Mouse (Mus musculus) mesoderm, embryonic 11.5 days (tissue): ENCODE data around the gene Gulp1.

Source experiments
- DNase-seq: peaks from one replicate; pipeline ENCODE4 v3.0.0-alpha.2; 2012; ENCODE audit warnings: low read depth, low spot score

Gulp1 gene

DNA sequence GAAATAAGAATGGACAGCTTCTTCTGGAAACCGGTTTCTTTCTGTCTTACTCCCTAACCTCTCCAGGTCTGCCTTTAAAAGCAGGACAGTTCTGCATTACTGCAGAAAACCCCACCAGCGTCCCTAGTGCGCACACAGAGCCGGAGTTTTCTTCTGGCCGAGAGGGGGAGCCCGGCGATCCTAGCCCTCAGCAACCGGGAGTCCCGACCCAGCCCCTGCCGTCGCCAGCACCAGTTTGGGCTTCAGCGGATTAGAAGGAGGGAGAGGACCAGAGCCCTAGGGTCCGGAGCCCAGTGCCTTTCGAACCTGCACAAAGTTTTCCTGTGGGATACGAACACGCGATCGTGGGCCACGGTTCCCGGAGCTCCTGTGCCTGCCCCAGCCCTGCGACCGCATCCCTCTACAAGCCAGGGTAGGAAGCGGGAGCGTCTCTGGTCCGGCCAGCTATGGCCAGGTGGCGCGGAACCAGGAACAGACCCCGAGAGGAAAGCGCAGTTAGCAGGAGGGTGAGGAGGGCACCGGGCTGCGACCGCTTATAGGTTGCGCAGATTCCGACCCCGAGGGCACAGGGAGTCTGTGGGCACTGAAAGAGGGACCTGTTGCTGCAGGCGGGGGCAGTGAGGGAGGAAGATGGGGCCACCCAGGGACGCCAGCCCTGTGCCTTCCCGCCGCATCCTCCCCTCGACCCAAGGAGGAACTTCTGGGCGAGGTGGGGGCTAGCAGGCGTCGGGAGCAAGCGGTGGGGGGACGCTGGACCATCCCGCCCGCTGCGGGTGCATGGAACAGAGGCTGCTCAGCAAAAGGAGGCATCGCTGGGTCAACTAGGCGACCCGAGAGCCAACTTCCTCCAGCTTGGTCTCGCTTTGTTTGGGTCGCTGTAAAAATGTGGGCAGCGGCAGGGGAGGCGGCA lies at the start of gene Gulp1:
Gene Gulp1 (plus strand): TSS at position 51 of the 910 bp plus-strand sequence.
- DNase-seq: peak; percentile 84

DNA sequence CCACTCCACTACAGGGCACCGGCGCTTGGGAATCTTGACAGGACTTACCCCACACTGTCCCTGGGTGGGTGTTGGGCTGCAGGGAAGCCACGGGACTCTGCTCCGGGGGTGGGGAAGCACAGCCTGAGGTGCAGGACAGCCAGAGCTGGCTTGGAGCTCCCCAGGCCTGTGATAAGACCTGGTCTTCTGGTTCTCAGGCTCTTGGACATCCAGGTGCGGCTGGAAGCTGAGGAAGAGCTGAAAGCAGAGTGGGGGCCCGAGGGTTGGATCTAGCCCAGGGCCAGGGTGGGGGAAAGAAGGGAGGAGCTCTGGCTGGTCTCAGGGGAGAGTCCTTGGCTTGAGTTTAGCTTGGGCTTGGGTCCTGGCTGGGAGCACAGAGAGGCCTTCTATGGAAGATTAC lies 1.1 kb upstream of the Gulp1 start:
- DNase-seq: no peak

DNA sequence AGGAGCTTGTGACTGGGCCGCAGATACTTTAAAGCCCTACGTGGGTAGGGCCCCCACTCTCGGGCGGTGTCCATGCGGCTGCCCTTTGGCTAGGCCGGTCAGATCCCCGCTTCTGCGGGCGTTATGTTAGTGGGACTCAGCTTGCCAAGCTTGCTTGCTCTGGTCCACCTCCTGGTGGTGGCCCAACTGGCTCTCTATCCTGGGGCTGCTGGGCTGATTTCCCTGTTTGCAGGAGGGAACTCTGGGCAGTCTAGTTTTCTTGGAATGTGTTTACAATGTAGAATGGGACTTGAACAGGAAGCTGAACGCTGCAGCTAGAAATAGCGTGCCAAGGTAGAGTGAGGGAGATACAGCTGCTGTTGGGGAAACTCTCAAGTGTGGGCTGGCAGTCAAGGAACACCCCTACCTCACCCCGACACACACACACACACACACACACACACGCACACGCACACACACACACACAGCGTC lies 1.1 kb downstream of the Gulp1 start:
- DNase-seq: peak; percentile 52

DNA sequence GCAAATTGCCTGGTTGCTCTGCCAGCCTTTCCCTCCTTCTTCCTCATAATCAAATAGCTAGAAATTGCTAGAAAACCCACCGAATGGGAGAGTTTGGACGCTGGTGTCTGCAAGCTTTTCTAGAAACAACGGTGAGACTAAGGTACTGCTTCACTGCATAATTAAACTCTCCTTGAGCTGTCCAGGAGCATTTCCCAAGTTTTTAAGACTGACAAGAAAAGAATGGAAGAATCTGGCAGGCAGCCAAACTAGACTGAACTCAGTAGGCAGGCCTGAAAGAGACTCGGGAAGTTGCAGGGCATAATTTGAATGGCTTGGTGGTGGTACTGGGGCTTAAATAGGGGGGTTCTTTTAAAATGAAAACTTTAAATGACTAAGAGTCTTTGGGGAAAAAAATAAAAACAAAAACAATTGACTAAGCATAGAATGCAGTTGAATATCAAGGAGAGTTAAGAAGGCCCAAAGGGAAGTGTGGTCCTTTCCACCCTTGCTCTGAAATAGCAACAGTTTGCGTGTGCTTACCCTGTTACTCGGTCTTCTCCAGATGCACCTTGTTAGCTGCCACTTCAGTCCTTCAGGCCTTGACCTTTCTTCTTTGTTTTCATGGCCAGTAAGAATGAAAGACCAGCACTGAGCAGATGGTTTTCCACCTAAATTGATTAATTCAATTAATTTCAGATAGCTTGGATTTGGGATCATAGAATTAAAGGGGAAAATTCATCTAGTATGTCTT lies 2.0 kb downstream of the Gulp1 start:
- DNase-seq: peak; percentile 63

DNA sequence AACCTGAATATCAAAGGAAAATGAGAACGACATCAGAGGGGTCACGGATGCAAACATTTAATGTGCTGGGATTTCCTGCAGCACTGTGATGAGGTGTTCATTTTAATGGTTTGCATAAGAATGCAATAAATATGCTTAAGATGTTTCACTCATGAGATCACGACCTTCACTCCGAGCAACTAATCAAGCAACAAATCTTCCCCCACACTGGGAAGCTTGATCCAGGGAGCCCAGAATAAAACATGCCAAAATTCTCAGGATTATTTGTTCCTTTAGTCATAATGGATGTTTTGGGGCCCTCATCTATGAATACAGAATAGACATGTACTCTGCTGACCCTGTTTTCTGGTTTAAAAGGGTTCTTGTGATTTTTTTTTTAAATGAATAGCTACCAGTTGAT lies 16.1 kb downstream of the Gulp1 start:
- no peak for DNase-seq

DNA sequence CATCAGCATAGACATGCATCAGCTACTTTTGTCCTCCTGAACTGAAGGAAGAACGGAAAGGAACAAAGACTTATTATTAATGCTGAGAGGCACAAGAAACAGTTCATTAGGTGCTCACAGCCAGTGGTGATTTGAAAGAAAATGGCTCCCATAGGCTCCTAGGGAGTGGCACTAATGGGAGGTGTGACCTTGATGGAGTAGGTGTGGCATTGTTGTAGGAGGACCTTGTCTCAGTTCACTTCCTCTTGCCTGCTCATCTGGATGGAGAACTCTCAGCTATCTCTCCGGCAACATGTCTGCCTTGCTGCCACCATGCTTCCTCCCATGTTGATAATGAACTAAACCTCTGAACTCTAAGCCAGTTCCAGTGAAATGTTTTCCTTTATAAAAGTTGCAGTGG lies 17.0 kb downstream of the Gulp1 start:
- DNase-seq: no peak

DNA sequence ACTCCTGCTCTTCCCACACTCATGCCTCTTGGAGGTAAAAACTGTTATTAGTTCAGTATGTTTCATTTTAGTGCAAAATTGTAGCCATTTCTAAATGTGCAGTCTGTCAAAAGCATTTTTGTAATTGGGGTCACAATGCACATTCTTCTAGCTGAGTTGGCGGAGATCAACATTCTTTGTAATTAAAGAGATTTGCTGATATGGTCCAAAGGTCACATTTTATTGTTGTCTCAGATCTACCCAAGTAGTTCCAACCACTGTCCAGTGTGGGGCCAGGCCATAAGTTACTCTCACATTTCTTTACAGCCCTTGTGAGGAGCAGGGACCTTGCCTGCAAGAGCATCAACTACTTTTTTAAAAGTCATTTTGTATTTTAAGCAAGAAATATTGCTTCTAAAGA lies 24.7 kb downstream of the Gulp1 start:
- no peak for DNase-seq

DNA sequence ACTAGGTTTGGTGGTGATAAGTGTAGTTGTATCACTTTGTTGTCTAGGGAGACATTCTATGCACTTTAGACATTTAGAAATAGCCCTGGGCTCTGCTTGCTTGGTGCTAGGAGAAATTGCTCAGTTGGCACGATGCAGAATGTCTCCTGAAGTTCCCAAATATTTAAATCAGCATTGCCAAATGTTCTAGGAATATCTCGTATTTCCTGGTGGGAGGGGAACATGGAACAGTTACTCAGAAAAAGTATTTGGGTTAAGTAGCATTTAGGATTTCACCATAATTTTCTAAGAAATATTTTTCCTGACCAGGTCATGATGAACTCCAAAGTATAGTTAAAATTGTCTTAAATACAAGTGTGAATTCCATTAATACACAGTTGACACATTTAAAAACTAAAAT lies 25.3 kb downstream of the Gulp1 start:
- DNase-seq: no peak

DNA sequence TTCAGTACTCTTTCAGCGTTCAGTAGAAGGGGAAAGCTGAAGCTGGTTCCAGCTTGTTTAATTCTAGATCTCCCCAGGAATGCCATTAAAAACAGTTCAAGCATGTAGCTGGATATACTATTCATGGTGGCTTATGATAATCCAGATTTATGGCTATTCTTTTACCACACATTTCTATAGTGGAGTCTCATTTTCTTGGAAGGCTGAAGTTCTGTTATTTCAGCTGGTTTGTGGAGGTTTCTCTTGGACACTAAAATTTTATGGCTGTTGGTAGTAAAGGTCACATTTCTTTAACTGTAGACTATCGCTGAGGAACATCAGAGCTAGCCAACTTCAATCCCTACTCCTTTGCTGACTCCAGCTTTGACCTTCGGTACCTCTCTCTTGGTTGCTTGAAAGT lies 29.1 kb downstream of the Gulp1 start:
- DNase-seq: peak; percentile 49

DNA sequence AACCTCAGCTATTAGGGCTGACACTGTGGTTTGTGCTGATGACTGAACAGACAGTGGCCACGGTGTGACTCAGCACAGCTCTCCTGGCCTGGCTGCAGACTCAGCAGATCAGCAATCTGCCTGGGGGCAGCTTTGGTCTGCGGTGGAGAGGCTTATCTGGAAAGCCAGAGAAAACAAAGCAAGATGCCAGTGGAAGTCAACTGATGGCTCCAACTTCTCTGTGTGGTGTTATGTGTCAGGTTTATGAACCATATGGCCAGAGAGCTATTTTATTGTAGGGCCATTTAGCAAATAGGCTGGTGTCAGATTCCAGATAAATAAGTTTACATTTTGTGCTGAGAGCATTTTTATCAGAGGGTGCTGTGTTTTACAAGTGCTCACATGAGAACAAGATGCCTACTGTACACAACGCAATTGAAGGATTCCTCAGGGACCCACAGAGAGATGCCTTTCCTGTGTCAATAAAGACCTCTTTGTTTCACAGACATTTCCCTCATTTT lies 33.6 kb downstream of the Gulp1 start:
- peak; percentile 71 for DNase-seq

DNA sequence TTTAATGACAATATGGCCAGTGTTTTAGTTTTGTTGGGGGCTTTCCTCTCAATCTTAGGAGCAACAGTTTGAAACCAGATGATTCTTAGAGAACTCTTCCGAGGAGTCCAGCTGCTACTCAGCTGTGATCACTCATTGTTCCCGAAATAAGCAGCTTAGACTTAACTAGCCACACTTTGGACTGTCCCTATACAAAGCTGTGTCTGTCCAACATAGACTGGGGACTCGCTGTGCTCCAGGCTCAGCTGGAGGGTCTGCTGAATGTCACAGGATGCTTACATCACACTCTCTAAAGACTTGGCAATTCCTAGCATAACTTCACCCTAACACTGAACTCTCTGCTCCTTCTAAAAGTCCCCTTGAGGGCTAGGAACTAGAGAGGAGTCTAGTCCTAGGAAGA lies 40.4 kb downstream of the Gulp1 start:
- DNase-seq: peak; percentile 48

DNA sequence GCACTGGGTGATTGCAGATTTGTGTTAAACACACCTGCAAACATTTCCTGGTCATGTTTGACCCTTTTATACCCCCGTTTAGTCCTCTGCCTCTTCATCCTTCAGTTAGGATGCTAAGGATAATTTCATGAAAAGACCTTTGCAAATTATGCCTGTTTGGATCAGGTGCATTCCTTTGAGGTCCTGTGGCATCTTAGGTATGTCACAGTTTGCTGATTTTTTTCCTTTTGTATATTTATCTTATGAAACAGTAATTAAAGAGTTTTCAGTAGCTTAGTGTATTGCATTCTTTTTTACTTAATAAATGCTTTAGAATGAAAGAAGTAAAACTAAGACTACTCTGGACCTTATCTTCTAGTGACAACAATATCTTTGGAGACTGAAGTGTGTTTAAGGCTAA lies 41.8 kb downstream of the Gulp1 start:
- no peak for DNase-seq

DNA sequence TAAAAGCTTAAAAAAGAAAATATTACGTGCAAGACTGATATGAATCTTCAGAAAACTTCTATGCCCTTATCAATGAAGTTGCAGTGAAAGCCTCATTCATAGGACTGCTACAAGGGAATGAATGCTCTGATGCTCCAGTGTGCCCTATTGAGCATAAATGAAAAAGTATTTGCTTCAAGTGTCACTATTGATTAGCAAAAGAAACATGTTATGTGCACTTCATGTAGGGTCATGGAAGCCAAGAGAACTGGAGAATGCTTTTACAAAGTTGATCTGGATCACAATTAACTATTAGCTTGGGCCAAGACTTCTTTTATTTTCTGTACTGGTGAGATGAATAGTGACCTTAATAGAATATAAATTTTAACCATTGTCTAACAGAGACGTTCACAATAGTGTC lies 47.0 kb downstream of the Gulp1 start:
- no peak for DNase-seq

DNA sequence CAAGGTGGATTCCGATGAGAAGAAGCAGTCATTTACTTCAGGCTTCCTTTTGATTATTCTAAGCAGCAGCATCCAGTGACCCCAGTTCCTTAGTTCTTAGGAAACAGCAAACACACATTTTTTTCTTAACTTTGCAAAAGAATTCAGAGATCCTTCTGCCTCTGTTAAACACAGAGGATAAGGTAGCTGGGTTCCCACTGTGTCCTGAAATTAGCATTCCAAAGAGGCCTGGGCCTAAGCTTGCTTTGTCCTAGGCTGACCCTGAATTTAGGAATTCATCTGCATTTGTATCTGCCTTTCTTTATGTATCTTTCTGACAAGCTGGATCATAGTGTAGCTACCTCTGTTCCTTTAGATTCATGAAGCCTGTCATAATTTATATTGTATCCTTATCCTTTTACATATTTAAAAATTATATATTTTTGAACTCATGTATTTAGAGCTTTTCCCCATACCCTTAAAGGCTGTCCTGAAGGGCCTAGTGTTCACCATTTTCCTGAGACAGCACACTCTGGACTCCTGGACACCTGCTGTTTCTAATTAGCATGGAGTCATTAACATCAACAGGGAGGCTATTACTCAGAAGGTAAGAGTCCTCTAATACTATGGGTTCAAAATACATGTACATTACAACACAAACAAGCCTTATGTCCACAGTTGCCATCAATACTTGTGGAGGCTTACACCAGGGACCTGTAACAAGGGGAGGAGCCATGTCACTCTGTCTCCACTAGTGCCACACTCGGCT lies 62.2 kb downstream of the Gulp1 start:
- no peak for DNase-seq

DNA sequence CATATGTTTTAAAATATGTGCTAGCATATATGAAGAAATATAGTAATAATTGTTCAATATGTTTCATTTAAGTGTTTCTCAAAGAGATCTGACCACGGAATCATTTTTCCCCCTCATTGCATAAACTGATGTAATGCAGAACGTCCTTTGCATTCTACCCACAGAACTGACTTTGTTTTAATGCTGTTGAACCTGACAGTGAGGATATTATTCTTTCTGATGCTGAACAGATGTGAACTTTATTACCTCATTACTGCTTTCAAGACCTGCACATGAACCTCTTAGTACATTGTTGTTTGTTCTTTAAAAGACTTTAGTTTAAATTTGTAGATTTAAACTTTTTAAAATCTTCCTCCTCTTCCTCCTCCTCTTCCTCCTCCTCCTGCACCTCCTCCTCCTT lies 67.4 kb downstream of the Gulp1 start:
- DNase-seq: no peak

DNA sequence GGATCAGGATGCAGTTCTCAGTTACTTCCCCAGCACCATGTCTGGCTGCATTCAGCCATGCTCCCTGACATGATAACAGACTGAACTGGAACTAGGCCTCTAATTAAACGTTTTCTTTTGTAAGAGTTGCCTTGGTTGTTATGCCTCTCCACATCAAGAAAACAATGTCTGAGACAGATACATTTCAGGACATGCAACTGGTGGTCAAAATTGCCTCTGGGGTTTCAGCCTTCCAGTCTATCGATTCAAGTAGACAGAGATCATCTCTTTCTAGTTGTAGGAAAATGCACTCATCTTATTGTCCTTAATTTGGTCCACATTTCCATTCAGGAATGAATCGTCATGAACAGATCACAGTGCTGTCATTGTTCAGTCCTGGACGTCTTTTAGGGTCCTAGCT lies 83.2 kb downstream of the Gulp1 start:
- no peak for DNase-seq

DNA sequence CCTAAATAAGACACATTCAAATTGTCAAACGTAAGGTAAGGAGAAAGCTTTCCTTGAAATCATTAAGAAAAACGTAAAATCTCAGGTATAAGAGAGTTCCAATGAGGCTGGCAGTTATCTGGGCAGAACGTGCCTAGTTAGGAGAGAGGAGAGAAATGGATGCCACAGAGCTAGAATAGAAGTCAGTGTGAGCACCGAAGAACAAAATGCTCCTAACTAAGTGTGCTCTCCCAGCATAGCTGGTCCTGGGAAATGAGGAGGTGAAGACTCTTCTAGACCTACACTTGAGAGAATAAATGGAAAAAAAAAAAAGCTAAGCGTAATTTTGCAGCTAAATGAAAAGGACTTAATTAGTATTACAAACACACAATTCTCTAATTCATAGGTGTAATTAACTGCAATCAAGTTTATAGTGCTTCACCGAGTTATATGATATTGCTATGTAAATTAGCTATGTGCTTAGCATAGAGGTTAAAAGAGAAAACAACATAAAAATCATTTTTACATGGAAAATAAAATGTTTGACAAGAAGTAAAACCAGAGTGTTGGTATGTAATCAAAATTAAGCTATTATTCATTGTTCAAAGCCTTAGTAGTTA lies 94.5 kb downstream of the Gulp1 start:
- DNase-seq: no peak

DNA sequence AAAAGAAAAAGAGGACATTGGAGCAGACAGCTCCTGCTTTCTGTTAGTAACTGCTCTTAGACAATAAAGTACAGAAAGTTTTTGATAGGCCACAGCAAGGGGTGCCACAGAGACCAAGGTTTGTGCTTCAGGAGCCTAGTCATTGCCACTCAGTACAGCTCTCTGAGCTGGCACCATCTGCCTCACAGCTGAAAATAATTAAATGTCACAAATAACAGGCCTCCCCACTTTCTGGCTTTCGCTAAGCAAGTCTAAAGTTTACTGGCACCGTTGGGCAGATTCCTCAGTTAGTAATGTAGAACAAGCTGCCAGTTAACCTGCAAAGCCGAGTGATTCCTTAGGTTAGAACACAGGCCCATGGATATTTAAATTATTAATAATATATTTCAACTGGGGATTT lies 127.7 kb downstream of the Gulp1 start:
- peak; percentile 49 for DNase-seq

DNA sequence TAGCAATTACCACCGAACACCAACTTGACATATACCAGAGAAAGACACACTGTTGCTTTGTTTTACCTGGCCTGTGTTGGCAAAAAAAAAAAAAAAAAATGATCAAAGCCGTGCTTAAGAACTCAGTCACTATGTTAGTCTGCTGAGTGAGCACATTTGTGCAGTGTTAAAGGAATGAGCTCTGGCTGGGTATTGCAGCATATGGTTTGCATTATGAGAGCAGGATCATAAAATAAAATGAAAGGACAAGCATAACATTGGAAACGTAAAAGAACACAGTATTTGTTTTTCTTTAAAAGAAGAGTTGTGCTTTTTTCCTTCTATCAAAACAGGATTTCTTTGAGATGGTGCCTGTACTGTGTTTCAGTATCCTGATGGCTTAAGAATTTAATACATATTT lies 128.1 kb downstream of the Gulp1 start:
- peak; percentile 67 for DNase-seq

DNA sequence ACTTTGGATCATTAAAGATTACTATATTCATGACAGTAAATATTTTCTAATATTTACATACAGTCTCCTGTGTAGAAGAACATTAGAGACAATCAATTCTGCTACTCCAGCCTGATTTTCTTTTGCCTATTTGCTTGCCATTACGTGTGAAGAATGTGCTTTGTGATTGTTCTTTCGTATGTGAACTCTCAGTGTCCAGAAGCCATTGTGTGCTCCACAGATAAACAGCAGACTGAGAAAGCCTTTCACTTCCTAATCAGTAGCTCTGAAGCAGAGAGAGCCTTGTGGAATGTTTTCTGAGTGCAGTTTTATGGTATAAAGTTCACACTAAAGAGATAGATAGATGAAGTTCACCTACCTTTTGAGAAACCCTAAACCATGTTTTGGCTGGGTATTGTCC lies 131.2 kb downstream of the Gulp1 start:
- DNase-seq: peak; percentile 13

DNA sequence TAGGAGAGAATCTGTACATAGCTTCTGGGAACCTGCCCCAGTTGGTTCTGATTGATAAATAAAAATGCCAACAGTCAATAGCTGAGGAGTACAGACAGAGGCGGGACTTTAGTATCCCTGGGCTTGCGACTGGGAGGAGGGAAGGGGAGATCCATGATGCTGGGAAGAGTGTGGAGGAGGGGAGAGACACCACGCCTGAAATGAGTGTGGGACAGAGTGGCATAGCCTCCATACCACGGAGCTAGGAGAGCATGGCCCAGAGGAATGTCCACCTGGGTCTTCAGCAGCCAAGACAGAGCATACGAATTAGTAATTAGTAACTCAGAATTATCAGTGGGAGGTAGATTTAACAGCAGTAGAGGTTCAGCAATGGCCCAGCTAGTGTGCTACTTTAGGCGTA lies 132.4 kb downstream of the Gulp1 start:
- no peak for DNase-seq
